Mouse (Mus musculus) gastrocnemius, postnatal 36 days (tissue): ENCODE results near the gene Spop. TPM values are rescaled to one million over a fixed set of nuclear protein-coding genes. Genes with fewer than 3 reads are reported as not detected.
A peak's percentile ranks its signal among the peaks of the same experiment; 100 is the strongest.

Source experiments
- DNase-seq, 2 experiments: peaks; one replicate each; pipeline ENCODE4 v3.0.0; 2022
- intact Hi-C: fragments of 180-260 bp; cut with DNase I; formaldehyde crosslinking; loops from one replicate; pipeline ENCODE4 v1.15.1; 2025
- total RNA-seq, 2 experiments: library from RNA; stranded (reverse); gene quantifications; 2 replicates each; pipeline ENCODE4 v1.2.3; 2021

Spop gene
- total RNA-seq, 2 experiments from 2014 or later: 178 to 196 TPM

DNA sequence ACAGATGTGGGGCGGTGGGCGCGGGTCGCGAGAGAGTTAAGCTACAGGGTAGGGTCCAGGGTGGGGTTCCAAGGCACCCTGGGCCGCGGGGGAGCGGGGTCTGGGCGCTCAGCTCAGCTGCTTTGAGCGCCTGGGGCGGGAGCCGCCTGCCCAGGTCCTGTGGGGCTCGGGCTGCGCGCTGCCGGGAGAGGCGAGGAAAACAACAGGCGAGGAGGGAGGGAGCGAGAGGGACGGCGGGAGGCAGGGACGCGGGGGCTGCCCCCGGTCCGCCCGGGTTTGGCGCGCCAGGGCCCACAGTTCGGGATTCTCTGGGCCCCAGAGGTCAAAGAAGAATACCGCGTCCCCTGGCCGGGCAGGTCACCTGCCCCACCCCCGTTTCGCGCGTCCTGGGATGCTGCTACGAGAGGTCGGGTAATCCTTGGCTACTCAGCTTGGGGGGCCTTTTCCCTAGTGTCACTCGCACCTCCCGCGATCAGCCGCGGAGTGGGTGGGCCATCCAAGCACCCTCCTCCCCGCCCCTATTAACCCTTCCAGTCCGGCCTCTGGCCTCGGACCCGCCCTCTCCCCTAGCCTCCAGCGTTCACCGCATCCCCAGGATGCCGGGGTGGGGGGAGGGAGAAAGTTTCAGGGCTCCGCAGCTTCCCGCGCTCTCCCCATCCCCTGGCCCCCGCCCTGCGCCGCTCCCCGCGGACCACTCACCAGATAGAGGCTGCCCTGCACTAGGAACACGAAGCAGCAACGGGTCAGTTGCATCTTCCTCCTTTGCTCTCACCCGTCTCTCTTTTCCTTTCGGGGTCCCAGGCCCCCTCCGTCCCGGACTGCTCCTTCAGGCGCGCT, 99.8 kb downstream of the Spop start:
- intact Hi-C loops: loop anchor here (5.0 kb wide), 1 partner anchor 126 kb away; no protein-coding TSS in a partner anchor
- no peak for DNase-seq

- DNase-seq: peak; percentile 53 to 69
- intact Hi-C loops: loop anchor here (5.0 kb wide), 1 partner anchor 127 kb away; no protein-coding TSS in a partner anchor
Measured at GRCm38 (mm10) chr11:95514298-95514861, 100.5 kb downstream of the Spop start, which contains the start of gene Nxph3. Gene Nxph3, minus strand, starts transcription at chr11:95514570.

DNA sequence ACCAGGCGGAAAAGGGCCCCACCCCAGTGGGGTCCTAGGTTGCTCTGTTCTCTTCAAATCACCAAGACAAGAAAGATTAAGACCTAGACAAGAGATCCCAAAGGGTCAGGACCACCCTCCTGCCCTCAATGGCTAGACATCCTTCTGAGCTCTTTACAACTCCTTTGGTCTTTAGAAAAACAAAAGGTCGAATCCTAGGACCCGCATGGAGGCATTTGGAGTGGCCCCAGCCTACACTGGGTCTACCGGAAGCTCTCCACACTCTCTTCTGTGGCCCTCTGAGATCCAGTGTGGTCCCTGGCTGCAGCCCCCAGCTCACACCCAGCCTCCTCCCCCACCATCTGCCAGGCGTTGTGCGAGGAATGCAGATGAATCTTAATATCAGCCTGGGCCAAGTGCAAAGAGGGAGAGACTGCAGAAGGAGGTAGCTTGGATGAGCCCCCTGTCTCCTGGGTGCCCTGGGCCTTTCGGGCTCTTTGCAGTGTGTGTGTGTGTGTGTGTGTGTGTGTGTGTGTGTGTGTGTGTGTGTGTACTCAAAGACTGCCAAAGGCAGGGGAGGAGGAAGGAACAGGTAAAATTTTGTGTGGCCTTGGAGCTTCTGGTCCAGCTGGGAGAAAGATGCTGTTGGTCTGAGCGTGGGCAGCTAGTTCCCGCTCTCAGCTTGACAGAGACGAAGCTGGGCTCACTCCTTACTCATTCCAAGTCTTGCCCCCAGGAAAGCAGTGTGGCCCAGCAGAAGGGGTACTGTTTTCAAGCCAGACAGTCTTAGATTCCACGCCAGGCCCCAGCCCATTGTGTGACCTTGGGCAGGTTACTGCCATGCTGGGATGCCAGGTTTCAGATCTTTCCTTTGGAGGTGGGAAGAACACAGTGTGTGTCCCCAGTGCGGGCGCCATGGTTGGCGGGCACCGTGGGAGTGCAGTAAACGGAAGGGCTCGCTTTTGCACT, 101.8 kb downstream of the Spop start:
- DNase-seq: no peak
- intact Hi-C loops: no loop called here

- intact Hi-C loops: no loop called here
- no peak for DNase-seq
Measured at GRCm38 (mm10) chr11:95516491-95516911, 102.6 kb downstream of the Spop start.

DNA sequence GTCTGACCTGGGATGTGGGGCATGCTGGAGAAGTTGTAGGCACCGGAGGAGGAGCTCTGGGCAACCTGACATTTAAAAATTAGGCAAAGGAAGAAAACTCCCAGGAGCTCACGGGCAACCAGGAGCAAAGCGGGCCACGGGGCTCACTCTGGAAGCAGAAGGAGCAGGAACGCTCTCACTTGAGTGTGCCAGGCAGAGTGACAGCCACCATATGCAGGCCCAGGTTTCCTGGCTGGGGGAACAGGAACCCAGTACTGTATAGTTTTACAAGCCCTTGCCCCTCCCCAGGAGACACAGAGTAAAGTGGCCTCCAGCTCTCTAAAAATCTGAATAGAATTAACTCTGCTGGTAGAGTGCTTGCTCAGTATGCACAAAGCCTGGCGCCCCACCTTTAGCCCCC, 103.3 kb downstream of the Spop start:
- DNase-seq: no peak
- intact Hi-C loops: no loop called here

- DNase-seq: no peak
- intact Hi-C loops: no loop called here
Measured at GRCm38 (mm10) chr11:95519299-95519698, 105.4 kb downstream of the Spop start.

DNA sequence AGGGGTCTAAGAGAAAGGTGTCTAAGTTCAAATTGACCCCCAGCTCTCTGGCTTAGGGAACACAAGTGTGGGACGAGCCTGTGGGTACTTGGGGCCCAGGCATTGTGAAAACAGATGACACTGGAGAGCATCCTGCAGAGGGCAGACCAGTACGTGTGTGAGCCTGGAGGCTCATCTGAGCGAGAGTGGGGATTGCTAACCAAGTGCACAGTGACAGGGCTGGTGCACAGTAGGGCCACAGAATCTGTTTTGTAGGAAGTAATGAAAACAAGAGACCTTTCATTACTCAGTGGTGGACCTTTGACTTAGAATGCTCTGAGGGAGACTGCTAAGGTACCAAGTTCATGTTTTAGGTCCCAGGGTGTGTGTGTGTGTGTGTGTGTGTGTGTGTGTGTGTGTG, 106.1 kb downstream of the Spop start:
- intact Hi-C loops: loop anchor here (2.0 to 5.0 kb wide), 3 partner anchors 203 to 403 kb away; no protein-coding TSS in a partner anchor

GRCm38 (mm10) chr11:95520456-95521072, 106.7 kb downstream of the Spop start:
- intact Hi-C loops: loop anchor here (2.0 to 5.0 kb wide), 3 partner anchors 203 to 403 kb away; no protein-coding TSS in a partner anchor
- DNase-seq: peak; percentile 83

More for the DNA sequence above, 106.1 kb downstream of the Spop start:
- no peak for DNase-seq

- intact Hi-C loops: loop anchor here (2.0 to 5.0 kb wide), 3 partner anchors 204 to 404 kb away; no protein-coding TSS in a partner anchor
- DNase-seq: peak; percentile 68 to 75
Measured at GRCm38 (mm10) chr11:95521563-95521962, 107.7 kb downstream of the Spop start.

- no peak for DNase-seq
- intact Hi-C loops: no loop called here
Measured at GRCm38 (mm10) chr11:95527307-95527706, 113.4 kb downstream of the Spop start.

DNA sequence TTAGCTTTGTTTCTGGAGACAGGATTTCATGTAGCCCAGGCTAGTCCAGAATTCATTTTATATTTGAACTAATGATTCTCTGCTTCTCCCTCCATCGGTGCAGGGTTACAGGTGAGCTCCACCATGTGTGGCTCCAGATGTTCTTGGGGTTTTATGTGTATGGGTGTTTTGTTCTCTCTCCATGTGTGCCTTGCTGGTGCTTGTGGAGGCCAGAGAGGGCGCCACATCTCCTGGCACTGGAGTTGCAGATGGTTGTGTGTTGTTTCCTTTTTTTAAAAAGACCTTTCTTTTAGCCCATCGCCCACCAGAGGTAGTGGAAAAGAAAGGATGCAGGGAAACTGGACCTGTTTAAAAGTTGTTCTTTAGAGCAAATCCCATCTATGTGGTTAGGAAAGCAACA, 114.4 kb downstream of the Spop start:
- no peak for DNase-seq
- intact Hi-C loops: no loop called here

DNA sequence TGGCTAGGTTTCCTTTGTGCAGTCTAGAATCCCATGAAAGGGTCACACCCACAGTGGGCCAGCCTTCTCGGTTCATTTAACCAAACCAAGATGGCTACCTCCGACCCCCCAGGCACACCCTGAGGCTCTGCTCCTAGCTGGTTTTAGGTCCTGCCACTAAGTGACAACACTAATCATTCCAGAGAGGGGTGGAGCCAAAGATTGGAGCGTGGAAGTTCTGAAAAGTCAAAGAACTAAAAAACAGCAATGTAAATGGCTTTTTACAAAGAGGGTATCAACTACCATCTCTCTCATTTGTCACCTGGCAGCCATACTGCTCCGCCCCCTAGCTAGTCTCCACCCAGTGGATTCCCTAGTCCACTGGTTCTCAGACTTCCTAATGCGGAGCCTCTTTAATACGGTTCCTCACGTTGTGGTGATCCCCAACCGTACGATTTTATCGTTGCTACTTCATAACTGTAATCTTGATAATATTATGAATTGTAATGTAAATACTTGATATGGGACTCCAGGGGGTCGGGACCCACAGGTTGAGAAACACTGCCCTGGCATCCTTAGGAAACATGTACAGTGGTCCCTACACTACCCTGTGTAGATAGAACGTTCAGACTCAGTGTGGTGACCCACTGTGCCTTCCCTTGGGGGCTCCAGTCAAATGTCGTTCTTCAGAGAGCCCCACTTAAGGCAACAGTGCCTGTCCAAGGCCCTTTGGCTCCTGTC, 118.6 kb downstream of the Spop start:
- no peak for DNase-seq
- intact Hi-C loops: loop anchor here (1.0 to 5.0 kb wide), 2 partner anchors 117 to 220 kb away; no protein-coding TSS in a partner anchor

GRCm38 (mm10) chr11:95533484-95534160, 119.7 kb downstream of the Spop start:
- peak; percentile 87 to 88 for DNase-seq
- intact Hi-C loops: loop anchor here (1.0 to 5.0 kb wide), 2 partner anchors 116 to 219 kb away; no protein-coding TSS in a partner anchor

DNA sequence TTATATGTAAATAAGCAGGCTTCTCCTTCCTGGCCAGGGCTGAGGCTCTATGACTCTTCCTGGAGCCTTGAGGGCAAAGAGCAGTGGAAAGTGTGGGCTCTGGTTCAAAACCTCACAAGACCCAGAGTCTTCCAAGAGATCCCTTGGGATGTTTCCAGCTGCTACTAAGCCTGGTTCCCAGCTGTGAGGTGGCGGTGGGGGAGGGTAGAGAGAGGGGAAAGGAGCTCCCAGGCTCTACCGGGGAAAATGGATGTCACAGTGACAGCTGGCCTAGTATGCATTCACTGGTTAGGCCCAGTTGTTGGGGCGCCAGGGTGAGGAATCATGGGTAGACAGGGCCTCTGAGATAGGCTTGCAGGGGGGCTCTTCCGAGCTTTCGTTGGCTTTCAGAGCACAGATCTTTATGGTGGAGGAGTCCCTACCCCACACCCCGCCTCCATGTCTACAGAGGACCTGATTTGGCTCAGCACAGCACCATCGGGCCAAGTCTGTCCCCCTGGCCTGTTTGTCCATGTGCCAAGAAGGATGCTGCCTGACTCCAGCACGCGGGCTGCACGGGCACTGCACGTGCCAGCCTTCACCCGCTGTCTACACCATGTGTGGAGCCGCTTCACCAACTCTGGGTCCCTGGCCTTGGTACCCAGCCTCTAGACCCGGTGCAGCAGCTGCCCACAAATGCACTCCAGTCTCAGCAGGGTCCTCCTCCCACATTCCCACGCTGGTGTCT, 124.7 kb downstream of the Spop start:
- DNase-seq: no peak
- intact Hi-C loops: no loop called here

- no peak for DNase-seq
- intact Hi-C loops: no loop called here
Measured at GRCm38 (mm10) chr11:95540637-95541385, 126.9 kb downstream of the Spop start.
